In the genomic region with DNA sequence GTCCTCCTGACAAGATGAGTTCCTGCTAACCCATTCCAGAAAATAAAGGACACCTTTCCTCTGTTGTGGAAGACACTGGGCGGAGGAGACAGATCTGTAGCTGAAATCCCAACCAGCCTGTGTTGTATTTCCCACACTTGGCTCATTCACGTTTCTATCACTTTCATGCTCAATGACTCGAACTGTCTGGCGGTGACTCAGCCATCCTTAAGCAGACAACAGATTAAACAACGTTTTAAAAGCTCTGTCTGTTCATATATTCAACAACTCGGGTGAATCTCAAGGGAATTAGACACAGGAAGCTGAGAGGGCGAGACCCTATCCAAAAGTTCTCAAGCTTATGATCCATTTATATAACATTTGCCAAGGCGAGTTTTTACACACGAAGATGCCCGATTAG, we compare ENCODE assay signal across 24 mouse cellular contexts. TPM values are rescaled to one million over a fixed set of nuclear protein-coding genes. Genes with fewer than 3 reads are reported as not detected.
DNase-seq lines count a peak whose midpoint lies in the region; ATAC-seq and TF ChIP-seq lines count a peak whose summit lies in the region.
"Had no signal": no experiment of that assay in that cellular context is flagged by ENCODE, and none has a peak within 500 bp of the region (broad histone marks: within the 10 kb centered on the region; RNA-seq: fewer than 3 reads in every experiment).

No protein-coding gene starts in this region.

- peak; percentile 48 for ATAC-seq in Patski
- ATAC-seq in forebrain, embryonic 15.5 days (replicated peaks): no peak
- ATAC-seq: forebrain, embryonic 13.5 days; intestine, postnatal 0 days had no signal

- CTCF ChIA-PET in Patski (lab: Charles Lee): interaction anchor here (0.9 to 3.6 kb wide), 3 partner anchors 11 to 148 kb away, joined by 3 to 17 read pairs (median 3); no protein-coding TSS in a partner anchor

- in situ Hi-C loops in Patski (cut with MboI; ENCODE audit: low pct_unique_long_range_greater_than_20kb): no loop called here

- no peaks in the 10 kb centered on the region for H3K9me3 ChIP-seq in forebrain, embryonic 15.5 days
- H3K9me3 ChIP-seq in embryonic facial prominence, embryonic 10.5 days: no peaks in the 10 kb centered on the region
- H3K9me3 ChIP-seq: forebrain, embryonic 10.5 days; forebrain, embryonic 13.5 days; hindbrain, embryonic 12.5 days; hindbrain, embryonic 15.5 days had no signal

- H3K4me1 ChIP-seq in forebrain, embryonic 15.5 days: no peaks in the 10 kb centered on the region
- no peaks in the 10 kb centered on the region for H3K4me1 ChIP-seq in embryonic facial prominence, embryonic 10.5 days
- H3K4me1 ChIP-seq: forebrain, embryonic 10.5 days; forebrain, embryonic 13.5 days; hindbrain, embryonic 12.5 days; hindbrain, embryonic 15.5 days had no signal

- H3K36me3 ChIP-seq in forebrain, embryonic 15.5 days: no peaks in the 10 kb centered on the region
- H3K36me3 ChIP-seq in embryonic facial prominence, embryonic 10.5 days (replicated peaks): no peaks in the 10 kb centered on the region
- H3K36me3 ChIP-seq: forebrain, embryonic 10.5 days; G1E; hindbrain, embryonic 12.5 days; hindbrain, embryonic 15.5 days had no signal

- H3K4me2 ChIP-seq in forebrain, embryonic 15.5 days (replicated peaks): no peak overlapping the region
- H3K4me2 ChIP-seq: forebrain, embryonic 13.5 days; heart, embryonic 11.5 days; hindbrain, embryonic 12.5 days; hindbrain, embryonic 15.5 days had no signal

- intact Hi-C loops in left cerebral cortex, postnatal 10 days (cut with DNase I): no loop called here

- POLR2A ChIA-PET in Patski (lab: Charles Lee): interaction anchor here (0.6 to 1.0 kb wide), 2 partner anchors 10 to 670 kb away, joined by 4 to 5 read pairs; no protein-coding TSS in a partner anchor

- no peak for TF ChIP-seq CTCF in Patski (IDR thresholded peaks at IDR 0.05)

- H3K27me3 ChIP-seq in Patski: no peaks in the 10 kb centered on the region
- H3K27me3 ChIP-seq in forebrain, embryonic 15.5 days: no peaks in the 10 kb centered on the region
- no peaks in the 10 kb centered on the region for H3K27me3 ChIP-seq in embryonic facial prominence, embryonic 10.5 days (replicated peaks; ENCODE audit: low read depth, poor library complexity, severe bottlenecking)
- H3K27me3 ChIP-seq: forebrain, embryonic 13.5 days; hindbrain, embryonic 12.5 days; hindbrain, embryonic 15.5 days had no signal

- H3K9ac ChIP-seq in forebrain, embryonic 15.5 days (replicated peaks): no peak overlapping the region
- H3K9ac ChIP-seq: forebrain, embryonic 13.5 days; hindbrain, embryonic 12.5 days; hindbrain, embryonic 15.5 days had no signal

- DNase-seq in right cerebral cortex, adult 2 months (ENCODE audit: low spot score in 2 of 2): peak; percentile 20 to 38
- no peak for DNase-seq in right cerebral cortex, postnatal 4 days
- peak; percentile 72 for DNase-seq in MN1 (ENCODE audit: low spot score)
- peak; percentile 63 for DNase-seq in Patski (ENCODE audit: low read depth, low spot score)
- DNase-seq in embryonic facial prominence, embryonic 10.5 days (ENCODE audit: low spot score): no peak
- DNase-seq in left cerebral cortex, postnatal 10 days (ENCODE audit: extremely low spot score in 1 of 2, low spot score in 2 of 2): no peak
- DNase-seq: adrenal gland, adult 2 months; adrenal gland, postnatal 14 days; B cell, adult 2 months; cerebellum, adult 11-12 months; cerebellum, adult 8-10 months; cerebellum, postnatal 10 days; cerebellum, postnatal 36 days; embryo, embryonic 11 days; gastrocnemius, postnatal 10 days; gastrocnemius, postnatal 36 days had no signal

- H3K4me3 ChIP-seq in forebrain, embryonic 15.5 days: no peak overlapping the region
- H3K4me3 ChIP-seq in embryonic facial prominence, embryonic 10.5 days: no peak overlapping the region
- H3K4me3 ChIP-seq: forebrain, embryonic 10.5 days; forebrain, embryonic 13.5 days; hindbrain, embryonic 12.5 days; hindbrain, embryonic 15.5 days had no signal

- 81% methylated on average over 10 of the region's 10 CpGs for WGBS in forebrain, embryonic 15.5 days
- WGBS in embryonic facial prominence, embryonic 10.5 days: 82% methylated on average over 10 of the region's 10 CpGs

- no peak overlapping the region for H3K27ac ChIP-seq in forebrain, embryonic 15.5 days (replicated peaks)
- H3K27ac ChIP-seq in embryonic facial prominence, embryonic 10.5 days (replicated peaks): no peak overlapping the region
- H3K27ac ChIP-seq: forebrain, embryonic 10.5 days; forebrain, embryonic 13.5 days; hindbrain, embryonic 12.5 days; hindbrain, embryonic 15.5 days had no signal

RNA-seq across cellular contexts. Expression of a gene that starts 57.5 kb away (rescaled TPM):
- 87.4 TPM for polyA plus RNA-seq in Patski (2021)
- 57.9 and 62.0 TPM in 2 replicates for polyA plus RNA-seq in forebrain, embryonic 15.5 days (2015; fragmentation: Nextera tagmentation; extraction: Ambion mirVana)
- 116 and 118 TPM in 2 replicates for polyA plus RNA-seq in embryonic facial prominence, embryonic 10.5 days (2016; fragmentation: Nextera tagmentation; extraction: Ambion mirVana)
- total RNA-seq in left cerebral cortex, postnatal 10 days (2021): 10 to 100 TPM; 40.8 to 43.0 TPM

Comparison
In these comparisons a context has a peak if more than half of its experiments do, and no peak if none do; other contexts are left out.
1. DNase-seq: peak in right cerebral cortex, adult 2 months (2 of 2), MN1 (single experiment) and Patski (single experiment); none in right cerebral cortex, postnatal 4 days (single experiment), embryonic facial prominence, embryonic 10.5 days (single experiment) and left cerebral cortex, postnatal 10 days (0 of 2).